Mouse (Mus musculus): ENCODE data around the gene Gm20716. TPM values are rescaled to one million over a fixed set of nuclear protein-coding genes. Genes with fewer than 3 reads are reported as not detected.
A peak's percentile ranks its signal among the peaks of the same experiment; 100 is the strongest.

The Gm20716 gene
- total and polyA plus RNA-seq, 3 experiments, result 24.4 to 29.4 TPM; not detected in 1

- H3K27me3 ChIP-seq (ENCODE audit: control insufficient read depth in 1 of 2, insufficient read depth in 2 of 2, low read length in 2 of 2), result no peaks in the 10 kb centered on the region
- H3K4me3 ChIP-seq (ENCODE audit: control insufficient read depth in 1 of 2, insufficient read depth in 1 of 2, low read depth in 2 of 2, low read length in 2 of 2), result peak overlapping the region; percentile 93 to 95
- H3K9me3 ChIP-seq (replicated peaks; ENCODE audit: insufficient read depth, low read length), result no peaks in the 10 kb centered on the region
- H3K27ac ChIP-seq (ENCODE audit: control insufficient read depth, low read depth, low read length), result peak overlapping the region; percentile 84
- peak overlapping the region; percentile 96 for H3K9ac ChIP-seq (ENCODE audit: control insufficient read depth, low read depth, low read length, poor library complexity, severe bottlenecking)
- peaks cover 3 to 10% of the 10 kb centered on the region in 2 experiments for H3K4me1 ChIP-seq (ENCODE audit: control insufficient read depth in 1 of 2, insufficient read depth in 2 of 2, low read length in 2 of 2)
- DNase-seq (ENCODE audit: low read depth, low spot score), result peak; percentile 64
- peaks cover 38% of the 10 kb centered on the region for H3K79me2 ChIP-seq (ENCODE audit: control insufficient read depth, insufficient read depth, low read length, poor library complexity)
- TF ChIP-seq JUND (IDR thresholded peaks at IDR 0.05; ENCODE audit: low read depth, low read length) (no peak), ZNF384 (IDR thresholded peaks at IDR 0.05; ENCODE audit: low read depth, low read length) (peak; percentile 36; the same call in 1 of the 2 replicates), MAZ (IDR thresholded peaks at IDR 0.05; ENCODE audit: low read depth, low read length) (0 out of 2 replicates have a peak, but pooled peaks have one; percentile 28)
- peaks cover 12 to 17% of the 10 kb centered on the region in 2 experiments for H3K36me3 ChIP-seq (ENCODE audit: control insufficient read depth in 1 of 2, insufficient read depth in 2 of 2, low read length in 2 of 2)
Measured at GRCm38 (mm10) chr2:168229116-168230025, 793 bp downstream of the Gm20716 start.

- H3K4me1 ChIP-seq (ENCODE audit: control insufficient read depth in 1 of 2, insufficient read depth in 2 of 2, low read length in 2 of 2), result peaks cover 0 to 8% of the 10 kb centered on the region in 2 experiments; a peak in 3 of 4 replicates
- H3K36me3 ChIP-seq (ENCODE audit: control insufficient read depth in 1 of 2, insufficient read depth in 2 of 2, low read length in 2 of 2), result peaks cover 14 to 28% of the 10 kb centered on the region in 2 experiments
- no peak overlapping the region for H3K4me3 ChIP-seq (ENCODE audit: control insufficient read depth in 1 of 2, insufficient read depth in 1 of 2, low read depth in 2 of 2, low read length in 2 of 2)
- H3K27ac ChIP-seq (ENCODE audit: control insufficient read depth, low read depth, low read length), result no peak overlapping the region
- TF ChIP-seq ETS1 (IDR thresholded peaks at IDR 0.05; ENCODE audit: low read depth, low read length) (no peak), ELF1 (IDR thresholded peaks at IDR 0.05; ENCODE audit: low read depth, low read length) (no peak), SMC3 (IDR thresholded peaks at IDR 0.05; ENCODE audit: low read depth, low read length) (no peak), UBTF (IDR thresholded peaks at IDR 0.05; ENCODE audit: borderline replicate concordance, insufficient read depth, low read depth, low read length) (no peak), RCOR1 (IDR thresholded peaks at IDR 0.05; ENCODE audit: low read depth, low read length) (no peak), MYC (IDR thresholded peaks at IDR 0.05; ENCODE audit: low read depth, low read length) (no peak), ZC3H11A (IDR thresholded peaks at IDR 0.05; ENCODE audit: low read depth, low read length) (no peak), MXI1 (IDR thresholded peaks at IDR 0.05; ENCODE audit: low read depth, low read length) (no peak), MYB (IDR thresholded peaks at IDR 0.05; ENCODE audit: low read depth, low read length) (no peak), POLR2AphosphoS5 (IDR thresholded peaks at IDR 0.05; ENCODE audit: borderline replicate concordance, low read depth, low read length) (no peak), NELFE (IDR thresholded peaks at IDR 0.05; ENCODE audit: low read depth, low read length) (no peak), MAZ (IDR thresholded peaks at IDR 0.05; ENCODE audit: low read depth, low read length) (no peak), E2F4 (IDR thresholded peaks at IDR 0.05; ENCODE audit: borderline replicate concordance, low read depth, low read length) (no peak), GABPA (IDR thresholded peaks at IDR 0.05; ENCODE audit: low read depth, low read length) (no peak), JUND (IDR thresholded peaks at IDR 0.05; ENCODE audit: low read depth, low read length) (no peak), MAX (IDR thresholded peaks at IDR 0.05; ENCODE audit: low read length) (no peak)
- H3K9me3 ChIP-seq (replicated peaks; ENCODE audit: insufficient read depth, low read length), result no peaks in the 10 kb centered on the region
- H3K27me3 ChIP-seq (ENCODE audit: control insufficient read depth in 1 of 2, insufficient read depth in 2 of 2, low read length in 2 of 2), result no peaks in the 10 kb centered on the region
- no peak overlapping the region for H3K9ac ChIP-seq (ENCODE audit: control insufficient read depth, low read depth, low read length, poor library complexity, severe bottlenecking)
- peaks cover 10% of the 10 kb centered on the region for H3K79me2 ChIP-seq (ENCODE audit: control insufficient read depth, insufficient read depth, low read length, poor library complexity)
- DNase-seq (ENCODE audit: low read depth, low spot score), result no peak
Measured at GRCm38 (mm10) chr2:168223326-168223725, 6.8 kb downstream of the Gm20716 start.

All from MEL (cell line).